Mouse (Mus musculus) midbrain, embryonic 14.5 days (tissue): ENCODE measurements around the gene Il25. TPM values are rescaled to one million over a fixed set of nuclear protein-coding genes. Genes with fewer than 3 reads are reported as not detected.
"Not testable (repeated sequence)": the region's sequence is repeated elsewhere in the genome, so short reads cannot be mapped to it uniquely, and the experiment has no call there.

ENCODE experiments used
- ATAC-seq: fragments of 200-750 bp; cut with Nextera tagmentation; 2 replicates; pipeline ENCODE4 v1.8.0; 2017; ENCODE audit warnings: moderate number of reproducible peaks, moderate library complexity; ENCODE audit not compliant: low FRiP score, low TSS enrichment
- DNase-seq: peaks from one replicate; pipeline ENCODE4 v3.0.0-alpha.2; 2015
- H3K27ac ChIP-seq: fragments of 300-500 bp; sonication (generic); replicated peaks from 2 replicates; pipeline ENCODE4 v1.5.1; 2014; ENCODE audit warnings: mild to moderate bottlenecking, low read depth, low read length, moderate library complexity
- H3K27me3 ChIP-seq: fragments of 300-500 bp; sonication (generic); 2 replicates; pipeline ENCODE4 v1.6.1; 2014; ENCODE audit warnings: low read length, control low read depth, mixed read lengths; ENCODE audit not compliant: control insufficient read depth, insufficient read depth
- H3K36me3 ChIP-seq: fragments of 300-500 bp; sonication (generic); 2 replicates; pipeline ENCODE4 v1.6.1; 2014; ENCODE audit warnings: low read length, control low read depth; ENCODE audit not compliant: control insufficient read depth, insufficient read depth
- H3K4me1 ChIP-seq: fragments of 300-500 bp; sonication (generic); 2 replicates; pipeline ENCODE4 v1.6.1; 2014; ENCODE audit warnings: mild to moderate bottlenecking, antibody characterized with exemption, low read length, control low read depth; ENCODE audit not compliant: control insufficient read depth, insufficient read depth
- H3K4me2 ChIP-seq: fragments of 300-500 bp; sonication (generic); 2 replicates; pipeline ENCODE4 v1.6.1; 2014; ENCODE audit warnings: mild to moderate bottlenecking, low read length, moderate library complexity
- H3K4me3 ChIP-seq: fragments of 300-500 bp; sonication (generic); replicated peaks from 2 replicates; pipeline ENCODE4 v1.5.1; 2014; ENCODE audit warnings: low read depth, low read length
- H3K9ac ChIP-seq: fragments of 300-500 bp; sonication (generic); replicated peaks from 2 replicates; pipeline ENCODE4 v1.6.1; 2014; ENCODE audit warnings: mild to moderate bottlenecking, low read length, moderate library complexity
- H3K9me3 ChIP-seq: fragments of 300-500 bp; sonication (generic); 2 replicates; pipeline ENCODE4 v1.6.1; 2016; ENCODE audit warnings: low read length, control low read depth, mixed read lengths; ENCODE audit not compliant: control insufficient read depth
- WGBS: fragments of 180-500 bp; shearing (Covaris S2); extraction: QIAGEN DNeasy Blood & Tissue Kit; methylation state at CpG from one replicate; pipeline ENCODE4 v1.1.7; 2014; 5-methylcytosine and 5-hydroxymethylcytosine counted together
- polyA plus RNA-seq: library from polyadenylated mRNA; unstranded; fragments of >200 nt; fragmentation: Nextera tagmentation; extraction: Ambion mirVana; gene quantifications from 2 replicates; pipeline ENCODE4 v1.2.1, GENCODE M21; 2014

Il25 gene
- polyA plus RNA-seq, 1 experiment from 2014 or later: not detected

DNA sequence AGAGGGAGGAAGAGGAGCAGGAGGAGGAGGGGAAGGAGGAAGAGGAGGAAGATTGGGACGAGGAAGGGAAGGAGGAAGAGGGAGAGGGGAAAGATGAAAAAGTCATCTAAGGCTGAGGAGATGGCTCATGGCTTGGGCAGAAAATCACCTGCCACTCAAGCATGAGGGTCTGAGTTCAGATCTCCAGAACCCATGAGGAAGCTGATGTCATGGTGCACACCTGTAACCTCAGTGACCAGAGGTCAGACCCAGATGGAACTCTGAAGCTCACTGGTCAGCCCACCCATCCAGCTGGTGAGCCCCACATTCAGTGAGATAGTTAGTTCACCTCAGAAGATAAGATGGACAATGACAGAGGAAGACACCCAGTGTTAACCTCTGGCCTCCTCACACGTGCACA lies 12.4 kb downstream of the Il25 start:
- WGBS: 71% methylated on average over 2 of the region's 2 CpGs
- no peak for DNase-seq

DNA sequence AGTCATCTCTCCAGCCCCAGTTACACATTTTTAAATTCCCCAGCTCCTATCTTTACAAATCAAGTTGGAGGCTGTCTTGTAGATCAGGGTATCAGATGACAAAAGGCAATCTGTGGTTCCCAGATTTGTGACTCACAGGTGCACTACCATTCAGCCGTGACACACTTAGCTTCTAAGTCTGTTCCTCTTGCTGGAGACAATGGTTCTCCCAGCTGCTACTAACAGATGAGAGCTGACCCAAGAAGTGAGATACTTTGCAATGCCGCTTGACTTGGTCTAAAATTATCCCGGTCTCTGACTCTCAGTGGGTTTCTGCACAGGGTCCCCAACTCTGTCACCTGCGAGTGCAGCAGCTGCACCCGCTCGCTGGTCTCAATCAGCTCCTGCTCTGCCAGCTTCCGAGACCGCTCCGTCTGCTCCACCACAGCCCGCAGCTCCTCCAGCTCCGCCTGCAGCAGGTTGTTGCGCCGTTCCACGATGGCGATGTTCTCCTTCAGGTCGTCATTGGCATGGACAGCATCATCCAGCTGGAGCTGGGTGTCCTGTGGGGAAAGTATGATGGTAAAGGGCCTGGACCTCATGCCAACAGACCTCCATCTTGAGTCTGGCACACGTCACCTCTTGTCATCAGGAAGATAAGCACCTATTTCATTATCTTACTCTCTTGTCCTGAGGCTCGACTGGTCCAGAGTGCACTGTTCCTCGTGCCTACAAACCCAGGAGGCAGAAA lies 13.6 kb downstream of the Il25 start:
- Histone ChIP-seq H3K4me2 (no peak overlapping the region), H3K4me3 (no peak overlapping the region), H3K9ac (no peak overlapping the region), H3K36me3 (no peaks in the 10 kb centered on the region), H3K9me3 (no peaks in the 10 kb centered on the region), H3K4me1 (no peaks in the 10 kb centered on the region), H3K27ac (no peak overlapping the region), H3K27me3 (no peaks in the 10 kb centered on the region)
- DNase-seq (no peak), ATAC-seq (no peak)
- 83% methylated on average over 19 of the region's 19 CpGs for WGBS

More for the DNA sequence above, 12.4 kb downstream of the Il25 start:
- H3K27ac ChIP-seq: no peak overlapping the region
- no peaks in the 10 kb centered on the region for H3K4me1 ChIP-seq
- no peaks in the 10 kb centered on the region for H3K27me3 ChIP-seq
- no peak overlapping the region for H3K9ac ChIP-seq
- ATAC-seq: no peak
- no peak overlapping the region for H3K4me3 ChIP-seq
- no peaks in the 10 kb centered on the region for H3K36me3 ChIP-seq
- no peak overlapping the region for H3K4me2 ChIP-seq
- no peaks in the 10 kb centered on the region for H3K9me3 ChIP-seq

DNA sequence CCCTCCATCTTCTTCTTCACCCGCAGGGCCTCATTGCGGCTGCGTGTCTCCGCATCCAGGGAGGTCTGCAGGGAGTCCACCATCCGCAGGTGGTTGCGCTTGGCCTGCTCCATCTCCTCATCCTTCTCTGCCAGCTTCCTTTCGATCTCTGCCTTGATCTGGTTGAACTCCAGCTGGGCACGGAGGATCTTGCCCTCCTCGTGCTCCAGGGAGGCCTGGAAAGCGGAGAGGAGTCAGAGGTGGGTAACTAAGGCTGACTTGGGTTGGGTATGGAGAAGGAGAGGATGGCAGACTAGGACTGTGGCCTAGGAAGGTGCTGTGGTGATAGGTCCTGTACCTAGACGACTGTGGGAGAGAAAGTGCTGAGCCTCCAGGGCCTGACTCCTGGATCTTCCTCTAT lies 14.5 kb downstream of the Il25 start:
- not testable (repeated sequence) for H3K27ac ChIP-seq, H3K27me3 ChIP-seq, ATAC-seq, H3K9me3 ChIP-seq, H3K4me2 ChIP-seq, H3K4me1 ChIP-seq, H3K4me3 ChIP-seq, H3K36me3 ChIP-seq, DNase-seq, H3K9ac ChIP-seq
- WGBS: 90% methylated on average over 9 of the region's 11 CpGs

DNA sequence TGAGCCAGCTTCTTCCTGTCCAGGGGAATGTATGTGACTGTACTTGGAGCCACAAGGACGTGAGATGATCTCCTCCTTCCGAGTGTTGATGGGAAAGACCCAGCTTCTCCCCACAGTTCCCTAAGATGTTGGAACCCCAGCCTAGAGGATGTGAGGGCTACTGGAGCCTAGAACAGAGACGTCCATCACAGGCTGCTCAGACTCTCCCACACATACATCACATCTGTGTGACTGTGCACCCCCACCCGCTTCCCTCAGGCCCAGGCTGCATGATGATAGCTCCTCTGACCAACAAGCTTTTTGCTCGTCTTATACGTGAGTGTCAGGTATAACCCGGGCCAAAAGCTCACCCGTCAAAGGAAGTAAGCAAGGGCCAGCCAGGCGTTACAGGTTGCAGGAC lies 16.3 kb downstream of the Il25 start:
- Histone ChIP-seq H3K36me3 (no peaks in the 10 kb centered on the region), H3K27me3 (no peaks in the 10 kb centered on the region), H3K4me3 (no peak overlapping the region), H3K9ac (no peak overlapping the region), H3K9me3 (no peaks in the 10 kb centered on the region), H3K27ac (no peak overlapping the region), H3K4me2 (no peak overlapping the region), H3K4me1 (no peaks in the 10 kb centered on the region)
- WGBS: 93% methylated on average over 9 of the region's 9 CpGs
- no peak for DNase-seq
- no peak for ATAC-seq

DNA sequence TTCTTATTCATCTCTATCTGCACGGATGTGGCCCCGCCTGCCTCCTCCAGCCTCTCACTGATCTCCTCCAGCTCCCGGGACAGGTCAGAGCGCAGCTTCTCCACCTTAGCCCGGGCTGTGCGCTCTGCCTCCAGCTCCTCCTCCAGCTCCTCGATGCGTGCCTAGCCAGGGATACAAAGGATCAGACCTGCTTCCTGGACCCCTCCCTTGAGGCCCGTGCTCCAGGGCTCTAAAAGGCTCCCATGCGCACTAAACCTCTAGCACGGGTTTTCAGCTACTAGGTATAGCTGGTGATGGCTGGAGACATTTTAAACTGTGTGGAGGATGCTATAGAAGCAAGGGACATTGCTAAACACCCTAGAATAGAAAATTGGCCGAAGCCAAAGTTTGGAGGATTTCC lies 18.0 kb downstream of the Il25 start:
- 65% methylated on average over 12 of the region's 12 CpGs for WGBS
- H3K9me3 ChIP-seq: no peaks in the 10 kb centered on the region
- H3K4me2 ChIP-seq: no peak overlapping the region
- no peak overlapping the region for H3K4me3 ChIP-seq
- no peak overlapping the region for H3K9ac ChIP-seq
- no peak overlapping the region for H3K27ac ChIP-seq
- no peaks in the 10 kb centered on the region for H3K36me3 ChIP-seq
- DNase-seq: no peak
- H3K4me1 ChIP-seq: no peaks in the 10 kb centered on the region
- H3K27me3 ChIP-seq: no peaks in the 10 kb centered on the region
- ATAC-seq: no peak

DNA sequence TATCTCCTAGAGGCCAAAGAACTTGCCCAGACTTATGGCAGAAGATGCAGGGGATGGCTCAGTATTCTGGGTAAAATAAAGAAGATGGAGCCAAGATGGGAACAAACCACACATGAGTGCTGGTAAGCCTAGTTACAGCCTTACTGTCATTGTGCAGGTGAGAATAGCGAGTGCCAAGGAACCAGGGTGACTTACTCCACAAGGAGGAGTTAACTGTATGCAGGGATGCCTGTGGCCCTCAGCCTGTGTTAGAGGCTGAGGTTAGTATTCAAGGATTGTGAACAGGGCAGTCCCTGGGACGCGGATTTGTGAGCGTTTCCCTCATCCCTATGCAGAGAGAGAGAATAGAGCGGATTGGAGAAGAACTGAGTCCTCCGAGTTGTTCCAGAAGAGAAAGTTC lies 19.1 kb downstream of the Il25 start:
- H3K36me3 ChIP-seq: no peaks in the 10 kb centered on the region
- 81% methylated on average over 6 of the region's 6 CpGs for WGBS
- H3K4me2 ChIP-seq: no peak overlapping the region
- H3K9ac ChIP-seq: no peak overlapping the region
- no peaks in the 10 kb centered on the region for H3K27me3 ChIP-seq
- H3K9me3 ChIP-seq: no peaks in the 10 kb centered on the region
- H3K4me3 ChIP-seq: no peak overlapping the region
- no peaks in the 10 kb centered on the region for H3K4me1 ChIP-seq
- ATAC-seq (no peak), DNase-seq (no peak)
- no peak overlapping the region for H3K27ac ChIP-seq

DNA sequence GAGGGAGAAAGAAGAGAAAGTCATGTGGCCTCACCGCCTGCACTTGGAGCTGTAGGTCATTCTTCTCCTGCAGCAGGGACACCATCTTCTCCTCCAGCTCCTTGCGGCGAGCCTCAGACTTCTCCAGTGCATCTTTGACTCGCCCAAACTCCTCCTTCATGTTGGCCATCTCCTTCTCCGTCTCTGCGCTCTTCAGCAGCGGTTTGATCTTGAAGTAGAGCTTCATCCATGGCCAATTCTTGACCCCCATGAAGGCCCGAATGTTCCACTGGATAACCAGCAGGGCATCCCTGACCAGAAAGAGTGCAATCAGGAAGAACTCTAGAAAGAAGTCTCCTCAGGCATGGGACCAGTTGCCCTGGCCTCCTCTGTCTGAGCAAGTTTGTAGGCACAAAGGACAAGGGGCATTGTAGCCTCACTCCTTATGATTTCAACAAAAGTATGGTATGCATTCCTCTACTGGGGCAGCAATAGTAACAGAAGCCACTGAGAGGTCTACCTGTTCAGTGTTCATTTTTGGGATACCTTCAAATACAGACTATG lies 21.2 kb downstream of the Il25 start:
- no peak overlapping the region for H3K27ac ChIP-seq
- H3K9ac ChIP-seq: no peak overlapping the region
- DNase-seq (no peak), ATAC-seq (no peak)
- H3K4me2 ChIP-seq: no peak overlapping the region
- H3K36me3 ChIP-seq: no peaks in the 10 kb centered on the region
- H3K9me3 ChIP-seq: no peaks in the 10 kb centered on the region
- 94% methylated on average over 8 of the region's 8 CpGs for WGBS
- H3K27me3 ChIP-seq: no peaks in the 10 kb centered on the region
- H3K4me1 ChIP-seq: no peaks in the 10 kb centered on the region
- no peak overlapping the region for H3K4me3 ChIP-seq

DNA sequence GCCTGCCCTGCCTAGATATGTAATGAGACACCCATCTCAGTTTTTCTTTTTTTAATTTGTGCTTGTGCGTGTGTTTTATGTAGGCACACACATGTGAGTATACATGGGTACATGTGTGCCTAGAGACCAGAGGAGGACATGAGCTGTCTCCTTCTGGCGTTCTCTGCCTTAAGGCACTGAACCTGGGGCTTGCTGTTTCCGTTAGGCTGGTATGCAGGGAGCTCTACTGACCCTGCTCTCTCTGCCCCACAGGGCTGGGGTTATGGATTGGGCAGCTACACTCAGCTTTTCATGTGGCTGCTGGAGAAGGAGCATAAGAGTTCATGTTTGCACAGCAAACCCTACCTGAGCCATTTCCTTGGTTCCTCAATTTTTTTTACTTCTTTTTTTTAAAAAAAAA lies 22.0 kb downstream of the Il25 start:
- no peaks in the 10 kb centered on the region for H3K27me3 ChIP-seq
- H3K36me3 ChIP-seq: no peaks in the 10 kb centered on the region
- ATAC-seq (no peak), DNase-seq (no peak)
- H3K4me3 ChIP-seq: no peak overlapping the region
- H3K4me1 ChIP-seq: no peaks in the 10 kb centered on the region
- H3K9ac ChIP-seq: no peak overlapping the region
- no peak overlapping the region for H3K4me2 ChIP-seq
- 87% methylated on average over 3 of the region's 3 CpGs for WGBS
- H3K9me3 ChIP-seq: no peaks in the 10 kb centered on the region
- H3K27ac ChIP-seq: no peak overlapping the region

DNA sequence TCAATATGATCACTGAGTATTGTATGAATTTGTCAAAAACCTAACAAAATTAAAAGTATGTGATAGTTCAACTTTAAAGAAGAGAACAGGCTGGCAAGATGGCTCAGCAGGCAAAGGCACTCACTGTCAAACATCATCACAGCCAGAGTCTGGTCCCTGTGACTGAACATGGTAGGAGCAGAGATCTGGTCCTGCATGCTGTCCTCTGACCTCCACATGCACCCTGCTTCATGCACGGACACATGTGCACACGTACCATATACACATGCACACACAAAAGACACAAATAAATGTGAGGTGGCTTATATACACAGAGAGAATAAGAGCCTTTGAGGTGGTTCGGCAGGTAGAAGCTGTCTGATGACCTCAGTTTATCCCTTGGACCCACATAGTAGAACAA lies 23.0 kb downstream of the Il25 start:
- Histone ChIP-seq H3K4me3 (no peak overlapping the region), H3K4me2 (no peak overlapping the region), H3K36me3 (no peaks in the 10 kb centered on the region), H3K9ac (no peak overlapping the region), H3K27me3 (no peaks in the 10 kb centered on the region), H3K9me3 (no peaks in the 10 kb centered on the region), H3K27ac (no peak overlapping the region), H3K4me1 (no peaks in the 10 kb centered on the region)
- ATAC-seq (no peak), DNase-seq (no peak)
- WGBS: 89% methylated on average over 3 of the region's 3 CpGs
